Mouse (Mus musculus) cortical plate, adult 2 months (tissue): ENCODE results near the gene Tbc1d1.

Experiments used
- CTCF ChIP-seq: fragments of 200-500 bp; IDR thresholded peaks from 2 replicates; pipeline ENCODE4 v1.5.1; 2011; ENCODE audit warnings: mild to moderate bottlenecking, control low read depth, low read length; ENCODE audit not compliant: insufficient read depth; ENCODE audit errors: extremely low read depth
- POLR2A ChIP-seq: fragments of 200-500 bp; IDR thresholded peaks from 2 replicates; pipeline ENCODE4 v1.6.1; 2011; ENCODE audit warnings: mild to moderate bottlenecking, low read length, control low read depth; ENCODE audit not compliant: insufficient read depth; ENCODE audit errors: extremely low read depth

GRCm38 (mm10) chr5:64299508-64300324 is 143.6 kb downstream of the Tbc1d1 start:
- TF ChIP-seq POLR2A (no peak), CTCF (no peak)
